Mouse (Mus musculus): ENCODE data around the gene Krt20. TPM values are rescaled to one million over a fixed set of nuclear protein-coding genes. Genes with fewer than 3 reads are reported as not detected.

Krt20 gene
- total RNA-seq, 2 experiments from 2014 or later: 0.26 to 0.30 TPM

DNA sequence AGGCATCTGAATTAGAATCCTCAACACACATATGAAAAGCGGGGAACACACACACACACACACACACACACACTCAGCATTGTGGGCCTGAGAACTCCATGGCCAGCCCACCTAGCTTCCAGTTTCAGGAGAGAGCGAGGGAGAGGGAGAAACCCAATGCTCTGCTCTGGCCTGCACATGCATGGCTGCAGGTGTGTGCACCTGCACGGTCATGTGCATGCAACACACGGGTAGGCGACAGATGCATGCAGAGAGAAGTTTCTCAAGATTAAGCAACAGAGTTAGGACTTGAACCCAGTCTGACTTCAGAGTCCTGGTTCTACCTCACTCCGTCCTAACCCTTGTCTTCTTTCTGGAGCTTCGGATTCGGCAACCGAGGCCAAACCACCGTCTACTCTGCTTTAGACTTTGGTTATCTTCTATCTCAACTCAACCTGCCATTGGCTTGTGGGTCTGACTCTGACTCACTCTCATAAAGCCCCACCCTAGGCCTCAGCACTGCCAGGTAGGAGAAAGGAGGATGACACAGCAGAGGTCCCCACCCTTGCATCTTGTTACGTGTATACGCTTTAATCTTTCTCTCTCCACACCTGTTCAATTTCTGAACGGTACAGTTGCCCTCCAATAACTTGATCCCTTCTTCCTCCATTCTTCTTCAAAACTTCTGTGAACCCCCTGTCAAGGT is 23.3 kb downstream of the Krt20 start:
- DNase-seq: no peak
- intact Hi-C loops (cut with DNase I): no loop called here

DNA sequence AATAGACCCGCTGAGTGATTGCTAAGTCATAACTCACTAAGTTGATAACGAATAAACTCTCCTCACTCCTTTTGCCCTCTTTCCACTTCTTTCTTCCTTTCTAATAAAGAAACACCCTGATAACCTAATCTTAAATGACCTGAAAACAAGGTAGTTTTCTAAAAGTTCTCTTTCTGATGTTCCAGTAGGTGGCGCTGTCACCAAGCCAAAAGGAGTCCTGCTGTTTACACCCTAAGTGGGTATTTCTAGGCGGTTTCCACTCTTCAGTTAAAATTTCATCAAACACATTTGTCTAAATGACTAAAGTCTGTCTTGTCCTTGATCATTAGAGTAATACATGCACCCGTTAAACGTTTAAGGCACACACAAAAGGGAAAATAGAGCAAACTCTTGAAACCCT is 24.7 kb downstream of the Krt20 start:
- DNase-seq: peak; percentile 29 to 64
- intact Hi-C loops (cut with DNase I): loop anchor here (1.0 kb wide), 1 partner anchor 50 kb away; no protein-coding TSS in a partner anchor

DNA sequence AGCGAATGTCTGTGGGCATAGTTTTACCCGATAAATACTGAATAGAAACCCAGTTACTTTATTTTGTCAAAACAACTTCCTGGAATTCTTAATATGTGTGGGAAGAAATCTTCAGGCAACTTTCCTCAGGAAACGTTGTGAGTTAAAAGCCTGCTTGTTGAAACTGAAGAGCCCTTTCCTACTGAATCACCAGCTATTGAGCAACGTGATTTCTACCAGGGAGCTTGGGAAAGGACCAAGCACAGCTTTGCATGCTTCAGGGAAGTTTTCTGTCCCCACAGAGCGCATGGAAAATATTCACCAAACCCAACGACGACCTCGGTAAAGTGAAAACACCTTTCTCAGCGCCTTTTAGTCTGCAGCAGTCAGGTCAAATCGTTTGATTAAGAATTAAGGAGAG is 31.8 kb downstream of the Krt20 start:
- no peak for DNase-seq
- intact Hi-C loops (cut with DNase I): no loop called here

DNA sequence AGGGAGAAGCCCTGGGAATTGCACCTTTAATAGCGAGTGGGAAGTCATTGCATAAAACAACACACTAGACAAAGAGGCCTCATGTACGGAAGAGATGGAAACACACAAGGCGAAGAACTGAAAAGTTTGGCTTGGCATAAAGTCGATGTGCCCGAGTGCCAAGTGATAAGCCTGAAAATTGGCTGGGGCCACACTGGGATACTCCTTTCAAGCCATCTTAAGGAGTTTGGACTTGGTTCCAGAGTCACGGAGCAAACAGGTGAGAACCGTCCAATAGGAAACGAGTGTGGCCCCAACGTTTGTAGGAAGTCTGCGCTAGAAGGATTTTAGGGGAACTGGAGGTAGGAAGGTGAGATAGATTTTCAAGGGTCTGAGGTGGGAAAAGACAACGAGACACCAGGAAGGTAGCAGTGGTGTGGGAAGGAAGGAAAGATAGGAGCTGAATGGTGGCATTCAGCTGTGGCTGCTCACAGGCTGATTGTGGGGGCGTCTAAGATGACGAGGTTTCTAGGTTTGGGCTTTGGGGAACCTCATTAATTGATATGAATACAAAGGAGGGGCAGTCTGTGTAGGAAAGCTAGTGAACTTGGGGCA is 37.9 kb downstream of the Krt20 start:
- no peak for DNase-seq
- intact Hi-C loops (cut with DNase I): no loop called here

DNA sequence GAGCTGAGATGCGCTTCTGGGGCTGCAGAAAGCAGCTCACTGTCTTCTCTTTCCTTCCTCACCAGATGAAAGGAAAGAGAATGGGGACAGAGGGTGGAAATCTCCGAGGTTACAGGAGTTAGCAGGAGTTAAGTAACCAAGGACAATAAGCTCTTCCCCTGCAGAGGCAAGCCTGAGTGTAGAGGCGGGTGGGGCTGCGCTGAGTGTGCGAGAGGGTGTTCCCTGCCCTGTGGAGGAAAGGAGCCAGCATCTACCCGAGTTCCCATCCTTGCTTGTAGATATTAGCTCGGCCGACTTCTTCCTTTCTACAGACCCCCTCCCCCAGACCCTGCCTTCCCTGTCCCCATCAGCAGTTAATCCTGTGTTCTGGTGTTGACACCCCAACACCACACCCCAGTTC is 39.1 kb downstream of the Krt20 start:
- intact Hi-C loops (cut with DNase I): no loop called here
- DNase-seq: no peak

DNA sequence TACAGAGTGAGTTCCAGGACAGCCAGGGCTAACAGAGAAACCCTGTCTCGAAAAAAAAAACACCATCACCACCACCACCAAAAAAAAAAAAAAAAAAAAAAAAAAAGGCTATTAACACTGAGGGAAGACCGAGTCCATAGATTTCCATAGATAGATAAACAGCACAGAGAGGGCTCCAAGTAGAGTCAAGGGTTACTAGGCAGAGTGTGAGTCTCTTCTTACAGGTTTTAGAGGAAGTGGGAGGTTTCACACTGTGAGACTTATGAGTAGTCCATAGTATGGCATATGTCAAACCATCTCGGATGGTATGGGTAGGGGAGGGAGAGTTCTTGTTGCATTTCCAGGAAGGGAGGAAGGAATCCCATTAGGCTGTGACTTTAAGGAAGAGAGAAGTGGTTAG is 39.9 kb downstream of the Krt20 start:
- intact Hi-C loops (cut with DNase I): no loop called here
- no peak for DNase-seq

DNA sequence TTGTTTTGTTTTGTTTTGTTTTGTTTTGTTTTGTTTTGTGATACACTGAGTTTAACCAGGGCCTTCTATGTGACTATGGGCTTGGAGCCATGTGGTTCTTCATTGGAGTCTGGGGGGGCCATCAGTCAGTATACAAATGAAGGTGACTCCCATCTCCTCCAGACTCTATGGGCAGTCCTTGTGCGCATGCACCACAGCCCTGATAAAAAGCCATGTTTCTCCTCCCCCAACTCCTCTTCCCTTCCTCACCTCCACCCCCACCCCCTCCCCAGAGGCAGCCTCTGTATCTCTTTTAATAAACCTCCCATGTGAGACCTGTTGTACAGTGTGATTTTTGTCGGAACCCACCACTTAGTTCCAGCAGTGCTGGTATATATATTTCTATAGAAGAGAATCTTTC is 41.3 kb downstream of the Krt20 start:
- intact Hi-C loops (cut with DNase I): no loop called here
- DNase-seq: no peak

DNA sequence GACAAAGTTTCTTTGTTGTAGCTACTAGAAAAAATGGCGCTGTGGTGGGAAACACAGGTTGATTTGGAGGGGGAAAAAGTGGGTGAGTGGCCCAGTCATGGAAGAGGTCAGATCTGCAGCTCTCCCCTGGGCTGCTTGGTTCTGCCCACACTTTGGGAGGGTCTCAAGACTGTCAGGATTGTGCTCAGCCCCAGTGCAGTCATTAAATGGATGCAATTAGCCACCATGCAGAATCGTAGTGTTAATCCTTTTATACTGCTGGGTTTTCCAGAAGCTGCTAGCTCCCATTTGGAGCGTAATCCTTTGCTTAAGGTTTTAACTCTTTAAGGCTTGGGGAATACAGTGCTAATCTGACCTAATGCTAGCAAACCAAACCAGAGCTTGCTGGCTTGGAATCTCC is 41.9 kb downstream of the Krt20 start:
- intact Hi-C loops (cut with DNase I): no loop called here
- DNase-seq: no peak

DNA sequence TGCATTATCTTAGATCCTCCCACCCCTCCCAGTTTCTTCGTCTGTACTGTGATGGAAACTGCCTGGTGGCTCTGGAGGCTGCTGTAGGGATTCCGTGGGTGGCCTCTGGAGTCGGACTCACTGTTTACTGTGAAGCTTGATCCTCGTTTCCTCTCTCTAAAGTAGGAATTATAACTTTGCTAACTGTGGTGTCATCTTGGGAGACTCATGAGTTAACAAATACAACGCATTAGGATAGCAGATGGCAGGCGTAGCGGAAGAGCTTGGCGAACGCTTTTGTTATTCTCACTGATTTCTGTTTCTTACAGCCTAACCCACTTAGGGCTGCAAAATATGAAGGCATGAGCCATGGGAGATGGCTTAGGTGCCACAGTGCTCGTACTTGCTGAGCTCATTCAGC is 45.5 kb downstream of the Krt20 start:
- intact Hi-C loops (cut with DNase I): no loop called here
- DNase-seq: no peak

DNA sequence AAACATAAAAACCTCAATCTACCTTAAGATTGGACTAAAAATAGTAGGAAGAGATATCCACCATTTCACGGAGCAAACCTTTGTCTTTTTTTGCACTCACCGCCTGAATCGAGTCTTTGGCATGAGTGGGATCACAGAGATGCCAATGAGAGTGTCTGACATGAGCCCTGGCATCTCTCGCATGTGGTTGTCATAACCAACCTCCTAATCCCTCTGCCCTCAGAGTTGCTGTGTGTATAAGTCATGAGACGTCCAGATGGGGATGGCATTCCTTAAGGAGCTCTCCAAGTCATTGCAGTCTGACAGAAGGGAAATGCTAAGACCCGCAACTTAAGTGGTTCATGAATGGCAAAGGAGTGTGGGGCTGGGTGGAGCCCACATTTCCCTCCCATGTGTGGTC is 46.6 kb downstream of the Krt20 start:
- intact Hi-C loops (cut with DNase I): no loop called here
- no peak for DNase-seq

DNA sequence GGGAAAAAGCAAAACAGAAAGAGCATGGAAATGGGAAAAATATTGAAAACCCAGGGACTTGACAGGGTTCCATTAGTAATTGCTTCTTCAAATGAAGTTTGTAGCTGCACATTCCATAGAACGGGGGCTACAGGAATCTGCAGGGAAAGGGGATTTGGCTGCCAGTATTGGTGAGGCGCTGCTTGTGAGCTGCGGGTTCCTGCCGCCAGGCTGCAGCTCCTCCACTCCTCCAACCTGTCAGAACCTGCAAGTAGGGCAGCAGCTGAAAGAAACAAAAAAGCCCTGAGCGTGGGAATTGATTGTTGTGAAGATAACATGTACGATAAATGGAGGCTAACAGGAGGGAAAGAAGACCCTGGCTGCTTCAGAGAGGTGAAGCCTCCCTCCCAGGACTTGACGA is 47.1 kb downstream of the Krt20 start:
- intact Hi-C loops (cut with DNase I): no loop called here
- no peak for DNase-seq

DNA sequence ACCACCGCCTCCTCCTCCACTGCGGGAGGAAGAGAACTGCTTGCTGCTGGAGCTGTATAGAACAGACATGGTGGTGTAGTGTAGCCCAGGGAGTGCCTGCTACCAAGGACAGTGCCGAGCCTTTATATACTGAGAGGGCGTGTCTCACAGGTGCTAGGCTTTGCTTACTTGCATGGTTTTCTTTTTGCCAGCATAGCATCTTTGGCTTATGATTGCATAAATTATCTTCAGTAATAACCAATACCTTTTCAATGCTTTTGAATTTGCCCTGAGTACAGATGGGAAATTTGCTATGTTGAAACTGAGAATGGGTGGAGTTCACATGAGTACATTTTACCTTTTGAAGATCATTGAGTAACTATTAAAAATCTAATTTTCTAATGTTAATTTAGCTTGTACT is 48.7 kb downstream of the Krt20 start, which contains the start of gene Krt10:
TSS of gene Krt10 (minus strand) at position 101 of the 400 bp plus-strand sequence.
- no peak for DNase-seq
- intact Hi-C loops (cut with DNase I): no loop called here

DNA sequence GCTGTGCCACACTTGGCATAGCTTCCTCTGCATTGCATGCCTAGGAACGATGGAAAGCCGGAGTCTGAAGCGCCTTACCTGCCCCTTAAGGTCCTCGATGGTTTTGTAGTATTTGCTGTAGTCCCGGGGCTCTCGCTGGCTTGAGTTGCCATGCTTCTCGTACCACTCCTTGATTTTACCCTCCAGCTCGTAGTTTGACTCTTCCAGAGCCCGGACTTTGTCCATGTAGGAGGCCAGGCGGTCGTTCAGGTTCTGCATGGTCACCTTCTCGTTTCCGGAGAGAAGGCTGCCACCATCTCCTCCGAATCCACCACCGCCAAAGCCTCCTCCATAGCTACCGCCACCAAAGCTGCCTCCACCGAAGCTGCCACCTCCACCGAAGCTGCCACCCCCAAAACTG is 49.3 kb downstream of the Krt20 start:
- no peak for DNase-seq
- intact Hi-C loops (cut with DNase I): no loop called here

DNA sequence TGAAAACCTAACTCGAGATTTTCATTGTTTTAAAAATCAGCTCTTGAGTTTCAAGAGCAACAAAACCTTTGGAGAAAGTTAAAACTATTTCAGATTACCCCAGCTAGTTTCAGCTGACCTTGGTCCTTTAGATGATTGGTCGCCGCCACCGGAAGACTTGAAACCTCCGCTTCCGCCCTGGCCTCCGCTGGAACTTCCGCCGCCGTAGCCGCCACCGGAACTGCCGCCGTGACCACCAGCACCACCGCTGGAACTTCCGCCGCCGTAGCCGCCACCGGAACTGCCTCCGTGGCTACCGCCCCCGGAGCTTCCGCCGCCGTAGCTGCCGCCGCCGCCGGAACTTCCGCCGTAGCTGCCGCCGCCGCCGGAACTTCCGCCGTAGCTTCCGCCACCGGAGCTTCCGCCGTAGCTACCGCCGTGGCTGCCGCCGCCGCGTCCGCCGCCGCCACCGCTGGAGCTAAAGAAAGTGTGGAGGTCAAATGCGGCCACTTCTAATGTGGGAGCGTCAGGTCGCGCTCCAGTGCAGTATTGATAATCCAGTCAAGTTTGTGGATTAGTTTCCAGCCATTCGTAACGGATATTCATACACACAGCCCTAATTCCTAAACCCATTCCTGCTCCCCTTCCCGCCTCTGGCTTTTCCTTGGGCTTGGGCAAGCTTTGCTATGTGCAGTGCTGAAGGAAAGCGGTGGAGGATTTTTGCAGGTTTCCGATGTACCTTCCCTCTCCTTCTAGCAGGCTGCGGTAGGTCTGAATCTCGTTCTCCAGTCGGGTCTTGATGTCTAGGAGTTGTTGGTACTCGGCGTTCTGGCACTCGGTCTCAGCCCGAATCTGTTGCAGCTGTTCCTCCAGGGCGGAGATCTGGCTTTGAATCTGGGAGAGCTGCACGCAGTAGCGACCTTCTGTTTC is 51.9 kb downstream of the Krt20 start:
- peak; percentile 94 for DNase-seq
- intact Hi-C loops (cut with DNase I): no loop called here

DNA sequence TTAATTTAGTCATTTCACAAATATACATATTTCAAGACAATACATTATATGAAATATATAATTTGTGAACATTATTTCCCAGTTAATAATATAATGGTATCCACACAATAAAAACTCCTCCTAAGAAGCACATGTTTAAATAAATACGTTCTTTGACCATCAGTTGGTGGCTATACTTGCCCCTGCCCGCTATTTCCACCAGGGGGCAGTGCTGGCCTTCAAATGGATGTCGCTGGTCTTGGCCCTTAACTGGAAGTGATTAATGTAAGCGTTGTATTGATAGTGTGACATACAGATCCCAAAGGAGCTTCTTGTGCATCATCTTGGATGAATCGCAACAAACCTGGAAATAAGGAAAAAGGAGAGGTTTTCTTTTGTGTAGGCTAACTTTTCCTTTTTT is 58.4 kb downstream of the Krt20 start:
- intact Hi-C loops (cut with DNase I): loop anchor here (1.0 to 5.0 kb wide), 3 partner anchors 84 to 903 kb away; no protein-coding TSS in a partner anchor
- peak; percentile 71 to 84 for DNase-seq

Other genes starting within 250 kb of the Krt20 start
- gene Smarce1, start 207.1 kb downstream of the Krt20 start, total RNA-seq (2021): 10 to 100 TPM; 68.3 to 76.9 TPM
- 10 to 100 TPM; 12.6 to 18.9 TPM for gene Krt222, start 194.1 kb downstream of the Krt20 start, total RNA-seq (2021)
- gene Krt24, start 152.9 kb downstream of the Krt20 start, total RNA-seq (2021): not detected
- not detected for gene Krt25, start 115.2 kb downstream of the Krt20 start, total RNA-seq (2021)
- gene Krt26, start 100.2 kb downstream of the Krt20 start, total RNA-seq (2021): not detected
- gene Krt27, start 87.0 kb downstream of the Krt20 start, total RNA-seq (2021): not detected
- gene Krt28, start 63.2 kb downstream of the Krt20 start, total RNA-seq (2021): not detected
- 1 to 10 TPM; 6.8 to 9.7 TPM for gene Krt10, start 48.8 kb downstream of the Krt20 start, total RNA-seq (2021)
- not detected for gene Krt12, start 15.9 kb downstream of the Krt20 start, total RNA-seq (2021)
- gene Krt23, start 55.0 kb upstream of the Krt20 start, total RNA-seq (2021): under 1 TPM in 1 of 2 experiments, not detected in 1; 0.17 TPM
- gene Krt39, start 83.2 kb upstream of the Krt20 start, total RNA-seq (2021): not detected
- gene Krt40, start 105.0 kb upstream of the Krt20 start, total RNA-seq (2021): not detected
- gene Krtap3-3, start 112.7 kb upstream of the Krt20 start, total RNA-seq (2021): not detected
- gene Krtap3-2, start 118.7 kb upstream of the Krt20 start, total RNA-seq (2021): not detected
- not detected for gene Gm11939, start 121.3 kb upstream of the Krt20 start, total RNA-seq (2021)
- not detected for gene Krtap3-1, start 128.5 kb upstream of the Krt20 start, total RNA-seq (2021)
- gene Krtap1-5, start 142.9 kb upstream of the Krt20 start, total RNA-seq (2021): not detected
- gene Krtap1-4, start 145.5 kb upstream of the Krt20 start, total RNA-seq (2021): not detected
- gene Krtap1-3, start 153.2 kb upstream of the Krt20 start, total RNA-seq (2021): not detected
- not detected for gene Krtap9-3, start 160.0 kb upstream of the Krt20 start, total RNA-seq (2021)
- not detected for gene Gm11938, start 165.2 kb upstream of the Krt20 start, total RNA-seq (2021)
- not detected for gene Gm11937, start 172.0 kb upstream of the Krt20 start, total RNA-seq (2021)
- gene Krtap2-4, start 176.7 kb upstream of the Krt20 start, total RNA-seq (2021): not detected
- not detected for gene Gm11562, start 182.3 kb upstream of the Krt20 start, total RNA-seq (2021)
- gene Krtap4-1, start 190.1 kb upstream of the Krt20 start, total RNA-seq (2021): not detected
- gene Krtap4-2, start 196.9 kb upstream of the Krt20 start, total RNA-seq (2021): not detected
- gene Krtap4-7, start 205.9 kb upstream of the Krt20 start, total RNA-seq (2021): not detected
- gene Gm11555, start 212.1 kb upstream of the Krt20 start, total RNA-seq (2021): not detected
- not detected for gene Gm11563, start 220.8 kb upstream of the Krt20 start, total RNA-seq (2021)
- gene Krtap4-6, start 227.8 kb upstream of the Krt20 start, total RNA-seq (2021): not detected

Data from heart, postnatal 10 days (tissue).